Mouse (Mus musculus): ENCODE measurements around the gene Cntnap2.

DNA sequence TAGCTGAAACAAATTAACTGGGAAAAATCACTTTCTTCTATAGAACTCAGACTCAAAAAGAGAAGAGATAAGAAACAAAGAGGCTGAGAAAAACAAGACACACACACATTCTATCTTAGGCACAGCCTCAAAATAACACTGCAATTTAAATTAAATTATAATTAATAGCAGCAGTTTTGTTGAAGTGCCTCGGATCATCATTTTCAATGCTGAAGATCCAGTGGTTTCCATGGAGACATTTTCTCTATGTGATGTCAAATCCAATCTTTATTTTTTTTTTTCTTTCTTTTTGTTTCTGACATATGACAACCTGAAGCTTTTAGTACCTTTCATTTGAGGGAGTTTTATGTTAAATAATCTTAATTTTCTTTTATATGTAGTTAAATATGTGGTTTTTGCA is 2228.6 kb downstream of the Cntnap2 start:
- TF ChIP-seq POLR2A (IDR thresholded peaks at IDR 0.05; ENCODE audit: extremely low read depth, insufficient read depth, low read length) (no peak), CTCF (IDR thresholded peaks at IDR 0.05; ENCODE audit: low read depth, low read length) (no peak)

Measured in liver, adult 2 months (tissue).